Mouse (Mus musculus) B cell, adult 67 days (primary cell): Measurements from ENCODE around the gene Zfp708. TPM values are rescaled to one million over a fixed set of nuclear protein-coding genes. Genes with fewer than 3 reads are reported as not detected.

Experiments
- total RNA-seq, 2 experiments: library from RNA; stranded (reverse); gene quantifications; 4 replicates each; pipeline ENCODE4 v1.2.4; 2023

Gene Zfp708
- total RNA-seq, result 1 to 10 TPM; 2.2 to 3.5 TPM

GRCm38 (mm10) chr13:67097876-67098275, at the start of gene Zfp708:
Gene Zfp708 (minus strand): TSS chr13:67097976.

GRCm38 (mm10) chr13:67121360-67121759, 23.6 kb upstream of the Zfp708 start, which contains the start of gene Zfp759:
Gene Zfp759 (plus strand): TSS chr13:67121660.

DNA sequence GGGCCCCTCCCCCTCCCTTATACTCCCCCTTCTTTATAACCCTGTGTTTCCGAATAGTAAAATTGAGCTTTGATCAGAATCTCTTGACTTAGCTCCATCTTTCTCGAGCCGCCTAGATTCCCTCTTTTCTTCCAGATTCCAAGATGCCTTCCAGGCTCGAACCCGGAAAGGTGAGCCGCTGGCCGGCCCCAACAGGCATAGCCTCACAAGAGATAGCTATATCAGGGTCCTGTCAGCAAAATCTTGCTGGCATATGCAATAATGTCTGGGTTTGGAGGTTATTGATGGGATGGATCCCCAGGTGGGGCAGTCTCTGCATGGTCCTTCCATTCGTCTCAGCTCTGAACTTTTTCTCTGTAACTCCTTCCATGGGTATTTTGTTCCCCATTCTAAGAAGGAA, 18.4 kb upstream of the Zfp708 start, which contains the start of gene Rslcan18:
Gene Rslcan18, minus strand, starts transcription at position 101 of the 400 bp plus-strand sequence.

GRCm38 (mm10) chr13:67108194-67108820, 10.5 kb upstream of the Zfp708 start, which contains the start of gene Gm28557:
Gene Gm28557 (minus strand): TSS chr13:67108604.

DNA sequence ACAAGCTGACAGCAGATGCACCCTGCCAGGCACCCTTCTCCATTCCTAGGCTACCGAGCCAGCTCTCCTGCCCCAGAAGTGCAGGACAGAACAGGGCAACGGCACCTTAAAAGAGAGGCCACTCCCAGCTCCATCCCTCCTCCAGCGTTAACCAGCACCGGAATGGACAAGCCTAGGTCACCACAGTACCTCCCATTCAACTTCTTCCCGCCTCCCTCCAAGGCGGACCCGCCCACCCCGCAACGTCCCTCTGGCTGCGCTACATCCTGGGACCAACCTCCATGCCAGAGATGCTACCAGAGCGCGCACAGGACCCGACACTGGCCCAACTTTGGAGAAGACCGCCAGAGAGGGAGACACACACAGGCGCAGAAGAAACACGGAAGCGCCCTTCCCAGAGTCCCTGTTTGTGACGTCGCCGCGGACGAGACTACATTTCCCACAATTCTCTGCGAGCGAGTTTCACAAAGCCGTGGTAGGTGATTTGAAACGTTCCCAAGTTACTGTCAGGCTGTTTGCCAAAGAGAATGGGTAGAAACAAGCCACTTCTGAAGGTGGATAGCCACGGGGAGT, 36.9 kb downstream of the Zfp708 start, which contains the start of gene Zfp712:
Gene Zfp712, minus strand, starts transcription at position 385 of the 573 bp plus-strand sequence.

Other genes with a start within 250 kb of the Zfp708 start
- gene Gm10767, start 193.1 kb downstream of the Zfp708 start, total RNA-seq, result 1 to 10 TPM; 1.9 TPM
- 1 to 10 TPM; 7.8 to 7.9 TPM for gene Zfp712, start 36.8 kb downstream of the Zfp708 start, total RNA-seq
- gene Gm28557, start 10.6 kb upstream of the Zfp708 start, total RNA-seq, result 1 to 10 TPM; 4.0 to 5.8 TPM
- 1 to 10 TPM in 1 of 2 experiments, under 1 TPM in 1; 0.95 to 1.4 TPM for gene Rslcan18, start 18.3 kb upstream of the Zfp708 start, total RNA-seq
- 10 to 100 TPM in 1 of 2 experiments, 1 to 10 TPM in 1; 8.9 to 10.7 TPM for gene Zfp759, start 23.7 kb upstream of the Zfp708 start, total RNA-seq
- gene Rsl1, start 75.2 kb upstream of the Zfp708 start, total RNA-seq, result 10 to 100 TPM; 18.3 to 22.3 TPM
- 1 to 10 TPM; 2.8 to 5.2 TPM for gene Zfp455, start 96.5 kb upstream of the Zfp708 start, total RNA-seq
- 1 to 10 TPM; 2.1 to 4.1 TPM for gene Zfp458, start 180.5 kb upstream of the Zfp708 start, total RNA-seq
- gene Zfp457, start 208.5 kb upstream of the Zfp708 start, total RNA-seq, result 1 to 10 TPM; 1.1 to 5.4 TPM
- gene Zfp595, start 234.6 kb upstream of the Zfp708 start, total RNA-seq, result 10 to 100 TPM; 15.0 to 19.8 TPM